ENCODE assay signal across 8 mouse cellular contexts in genomic region chr8:106149801-106150652, GRCm38 (mm10). TPM values are rescaled to one million over a fixed set of nuclear protein-coding genes. Genes with fewer than 3 reads are reported as not detected.
A peak's percentile ranks its signal among the peaks of the same experiment; 100 is the strongest.
DNase-seq lines count a peak whose midpoint lies in the region.

TSS of gene Pla2g15 (plus strand) at chr8:106150399.

- H3K4me3 ChIP-seq in megakaryocyte, embryonic 14.5 days (replicated peaks) = peak within 1 kb of the TSS; percentile 99

- peak; percentile 95 to 97 for DNase-seq in adrenal gland, adult (ENCODE audit: inconsistent age in 2 of 2, low spot score in 1 of 2)
- peak; percentile 97 for DNase-seq in embryo, embryonic 10 days (ENCODE audit: low spot score)
- DNase-seq in gastrocnemius, postnatal 10 days = peak; percentile 85
- peak; percentile 95 for DNase-seq in induced T-regulatory cell, adult 2 months (ENCODE audit: low read depth)
- DNase-seq in left cerebral cortex, adult 9 months (ENCODE audit: low spot score in 2 of 2) = peak; percentile 85 to 95
- peak; percentile 94 to 96 for DNase-seq in right cerebral cortex, adult 2 months (ENCODE audit: low spot score in 2 of 2)
- DNase-seq in urinary bladder, postnatal 10 days (ENCODE audit: low spot score) = peak; percentile 79

- H3K36me3 ChIP-seq in megakaryocyte, embryonic 14.5 days (replicated peaks; ENCODE audit: low read length) = peaks cover 17% of the 10 kb centered on the region

- H3K9me3 ChIP-seq in megakaryocyte, embryonic 14.5 days = no peaks in the 10 kb centered on the region

- peaks cover 82% of the 10 kb centered on the region for H3K4me1 ChIP-seq in megakaryocyte, embryonic 14.5 days

- H3K27me3 ChIP-seq in megakaryocyte, embryonic 14.5 days (replicated peaks) = no peaks in the 10 kb centered on the region

RNA-seq across cellular contexts. Expression of gene Pla2g15, which starts in this region (rescaled TPM):
- total RNA-seq in gastrocnemius, postnatal 10 days (2021) = 1 to 10 TPM; 4.7 to 6.6 TPM
- polyA plus RNA-seq in megakaryocyte, embryonic 14.5 days (2012; ENCODE audit: insufficient read depth, low replicate concordance) = 16.9 and 32.0 TPM in 2 replicates

Comparison
In these comparisons a context has a peak if more than half of its experiments do, and no peak if none do; other contexts are left out.
1. Peak in every context shown above with its lines: DNase-seq and H3K4me3 ChIP-seq.